Mouse (Mus musculus): ENCODE measurements around the gene Ino80e.
"Not testable (repeated sequence)": the region's sequence is repeated elsewhere in the genome, so short reads cannot be mapped to it uniquely, and the experiment has no call there.

The Ino80e gene

DNA sequence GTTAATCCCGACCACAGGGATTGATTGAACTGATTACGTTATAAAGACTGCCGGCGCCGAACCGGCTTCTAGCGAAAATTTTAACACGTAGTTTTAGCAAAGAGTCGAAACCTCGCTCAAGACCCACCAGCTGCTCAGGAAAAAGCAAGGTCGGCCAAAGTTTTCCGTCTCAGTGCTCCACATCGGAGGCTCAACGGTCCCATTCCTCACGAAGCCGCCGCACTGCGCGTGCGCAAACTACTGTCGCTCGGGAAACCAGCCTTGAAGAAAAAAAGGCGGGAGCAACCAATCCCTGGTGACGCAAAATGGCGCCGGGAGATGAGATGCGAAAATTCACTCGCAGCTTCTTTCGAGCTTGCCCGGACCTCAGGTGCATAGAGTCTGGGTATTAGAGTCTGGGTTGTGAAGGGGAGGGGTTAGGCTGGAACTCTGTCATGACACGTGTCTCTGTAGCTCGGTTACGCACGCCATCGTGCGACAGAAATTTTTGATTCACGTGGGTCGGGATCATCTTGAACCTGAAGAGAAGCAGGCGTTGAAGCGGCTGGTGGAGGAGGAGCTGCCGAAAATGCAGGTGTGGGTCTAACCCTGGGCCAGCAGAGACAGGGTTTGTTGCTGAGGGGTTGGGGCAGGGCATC is at the start of gene Ino80e:
Gene Ino80e (minus strand): TSS at position 231 of the 638 bp plus-strand sequence.
- peak; percentile 75 for DNase-seq (ENCODE audit: low spot score)

GRCm38 (mm10) chr7:126905590-126905989 is 43.4 kb upstream of the Ino80e start:
- DNase-seq (ENCODE audit: low spot score): no peak

DNA sequence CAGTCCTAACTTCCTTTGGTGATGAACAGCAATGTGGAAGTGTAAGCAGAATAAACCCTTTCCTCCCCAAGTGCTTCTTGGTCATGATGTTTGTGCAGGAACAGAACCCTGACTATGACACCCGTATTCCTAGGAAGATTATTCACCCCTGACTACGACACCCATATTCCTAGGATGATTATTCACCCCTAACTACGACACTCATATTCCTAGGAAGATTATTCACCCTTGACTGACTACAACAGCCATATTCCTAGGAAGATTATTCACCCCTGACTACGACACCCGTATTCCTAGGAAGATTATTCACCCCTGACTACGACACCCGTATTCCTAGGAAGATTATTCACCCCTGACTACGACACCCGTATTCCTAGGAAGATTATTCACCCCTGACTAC is 37.6 kb upstream of the Ino80e start:
- DNase-seq (ENCODE audit: low spot score): not testable (repeated sequence)

GRCm38 (mm10) chr7:126898102-126898990 is 36.2 kb upstream of the Ino80e start:
- DNase-seq (ENCODE audit: low spot score): peak; percentile 97

DNA sequence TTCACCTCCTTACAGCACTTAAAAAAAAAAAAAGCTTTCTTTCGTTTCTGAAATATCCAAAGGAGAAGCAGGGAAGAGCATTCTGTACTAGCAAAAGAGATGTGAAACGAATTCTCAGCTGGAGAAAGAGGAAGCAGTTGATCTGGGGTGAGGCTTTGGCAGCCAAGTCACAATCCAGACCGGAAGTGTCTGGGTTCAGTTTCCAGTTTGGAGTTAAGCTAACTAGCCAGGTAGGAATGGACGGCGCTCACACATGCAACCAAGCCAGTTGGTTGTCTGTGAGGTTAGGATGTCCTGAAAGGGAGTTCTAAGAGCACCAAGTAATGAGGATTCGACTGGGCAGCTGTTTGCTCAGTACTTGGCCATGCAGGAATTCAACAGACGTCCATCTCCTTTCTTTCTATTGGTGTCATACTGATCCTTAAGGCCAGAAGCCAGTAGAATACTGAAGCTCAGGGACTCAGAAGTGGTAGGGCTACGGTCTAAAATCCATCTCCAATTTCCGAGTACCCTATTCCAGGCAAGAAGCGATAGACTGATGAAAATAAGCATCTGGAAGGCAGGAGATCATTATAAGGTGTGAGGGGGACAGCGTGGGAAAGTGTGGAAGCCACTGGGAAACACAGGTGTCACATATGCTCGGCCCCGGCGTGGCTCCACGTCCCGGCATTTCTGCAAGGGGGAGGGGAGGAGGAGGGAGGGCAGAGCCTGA is 35.4 kb upstream of the Ino80e start:
- DNase-seq (ENCODE audit: low spot score): no peak

GRCm38 (mm10) chr7:126896912-126897311 is 34.7 kb upstream of the Ino80e start:
- DNase-seq (ENCODE audit: low spot score): no peak

DNA sequence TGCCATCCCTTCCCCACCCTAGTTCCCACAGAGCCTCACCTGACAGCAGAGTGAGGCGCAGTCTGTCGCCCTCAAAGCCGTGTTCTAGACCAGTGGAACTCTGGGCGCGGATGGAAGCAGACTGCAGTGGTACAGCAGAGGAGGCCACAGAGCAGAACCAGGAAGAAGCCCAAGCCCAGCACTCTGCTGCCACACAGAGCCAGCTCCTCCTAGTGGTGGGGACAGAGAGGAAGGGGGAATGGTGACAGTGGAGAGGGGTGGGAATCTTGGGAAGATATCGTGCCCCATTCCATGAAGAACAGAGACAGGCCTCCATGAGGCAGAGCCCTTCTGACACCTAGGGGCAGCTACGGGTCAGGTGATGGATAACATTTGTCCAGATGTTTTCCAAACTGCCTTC is 26.7 kb upstream of the Ino80e start:
- no peak for DNase-seq (ENCODE audit: low spot score)

DNA sequence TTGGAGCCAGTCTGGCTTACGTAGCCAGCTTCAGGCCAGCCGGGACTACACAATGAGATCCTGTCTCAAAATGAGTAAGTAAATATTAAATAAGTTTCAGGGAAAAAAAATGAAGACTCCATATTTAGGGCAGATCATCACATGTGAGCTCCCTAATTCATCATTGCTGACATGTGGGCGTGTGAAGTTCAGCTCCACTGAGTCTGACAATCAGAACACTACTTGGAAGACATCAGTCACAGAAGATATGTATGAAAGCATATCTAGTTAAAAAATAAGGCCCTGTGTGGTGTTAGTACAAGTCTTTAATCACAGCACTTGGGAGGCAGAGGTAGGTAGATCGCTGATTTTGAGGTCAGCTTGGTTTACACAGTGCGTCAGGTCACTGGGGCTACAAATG is 25.1 kb upstream of the Ino80e start:
- DNase-seq (ENCODE audit: low spot score): no peak

GRCm38 (mm10) chr7:126884286-126885164 is 22.3 kb upstream of the Ino80e start, which contains the start of gene Taok2:
Gene Taok2 (minus strand): TSS chr7:126884703.
- DNase-seq (ENCODE audit: low spot score): peak; percentile 94

DNA sequence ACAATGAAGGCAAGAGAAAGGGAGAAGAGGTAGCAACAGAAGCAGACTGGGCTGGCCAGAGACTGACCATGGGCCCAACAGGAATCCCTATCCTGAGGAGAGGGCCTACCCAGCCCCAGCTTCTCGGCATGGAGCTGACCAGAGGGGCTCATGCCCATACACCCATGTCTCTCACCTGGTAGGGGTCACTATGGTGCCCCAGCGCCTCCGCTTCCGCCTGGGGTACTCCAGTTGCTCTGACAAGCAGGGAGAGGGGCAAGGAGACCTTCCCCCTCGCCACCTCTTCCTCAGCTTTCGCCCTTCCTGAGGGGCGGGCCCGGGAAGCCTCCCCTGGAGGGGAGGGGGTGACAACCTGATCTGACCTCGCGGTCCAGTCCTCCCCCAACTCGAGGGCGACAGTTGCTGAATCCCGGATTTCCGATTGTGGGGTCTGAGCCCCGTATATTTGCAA is 21.6 kb upstream of the Ino80e start:
- DNase-seq (ENCODE audit: low spot score): no peak

DNA sequence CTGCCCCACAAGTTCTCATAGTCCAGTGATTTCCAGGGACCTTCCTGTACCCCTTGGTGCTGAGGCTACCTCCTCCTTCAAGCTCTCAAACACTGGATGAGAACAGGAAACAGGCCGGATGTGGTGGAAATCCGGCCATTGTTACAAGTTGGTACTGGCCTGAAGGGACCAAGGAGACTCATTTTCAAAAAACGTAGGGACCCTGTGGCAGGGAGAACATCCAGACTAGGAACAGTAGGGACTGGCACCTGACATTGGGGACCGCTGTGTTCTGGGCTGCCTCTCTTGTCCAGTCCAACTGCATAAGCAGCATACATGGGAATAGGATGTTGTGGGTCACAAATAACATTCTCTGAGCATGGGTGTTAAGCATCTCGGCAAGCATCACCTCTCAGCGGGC is 18.9 kb upstream of the Ino80e start:
- no peak for DNase-seq (ENCODE audit: low spot score)

GRCm38 (mm10) chr7:126877239-126877638 is 15.1 kb upstream of the Ino80e start:
- no peak for DNase-seq (ENCODE audit: low spot score)

- DNase-seq (ENCODE audit: low spot score): no peak
Observed at GRCm38 (mm10) chr7:126870520-126870891, 8.3 kb upstream of the Ino80e start.

GRCm38 (mm10) chr7:126869780-126870519 is 7.8 kb upstream of the Ino80e start:
- no peak for DNase-seq (ENCODE audit: low spot score)

GRCm38 (mm10) chr7:126868003-126868402 is 5.8 kb upstream of the Ino80e start:
- DNase-seq (ENCODE audit: low spot score): no peak

DNA sequence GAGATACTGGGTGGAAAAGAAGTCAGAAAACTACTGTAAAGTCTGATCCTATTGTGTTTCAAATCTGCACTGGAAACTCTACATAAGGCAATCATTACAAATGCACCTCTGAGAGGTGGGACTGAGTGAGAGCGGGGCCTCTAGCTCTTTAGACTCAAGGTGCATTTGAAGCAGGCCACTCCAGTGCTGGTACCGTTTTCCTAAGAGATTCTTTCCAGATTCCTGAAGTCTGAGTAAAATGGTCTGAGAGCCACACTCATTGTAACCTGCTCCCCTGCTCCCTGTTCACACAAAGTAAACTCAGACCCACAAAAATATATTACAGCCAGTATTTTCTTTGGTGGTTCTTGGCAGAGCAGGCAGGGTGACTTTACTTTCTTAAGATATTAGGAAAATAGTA is 5.4 kb upstream of the Ino80e start:
- no peak for DNase-seq (ENCODE audit: low spot score)

- no peak for DNase-seq (ENCODE audit: low spot score)
Observed at GRCm38 (mm10) chr7:126863791-126864190, 1.6 kb upstream of the Ino80e start.

GRCm38 (mm10) chr7:126861429-126862130 is 597 bp downstream of the Ino80e start, which contains the start of gene Hirip3:
Gene Hirip3 (plus strand): TSS chr7:126861972.
- DNase-seq (ENCODE audit: low spot score): peak; percentile 82

DNA sequence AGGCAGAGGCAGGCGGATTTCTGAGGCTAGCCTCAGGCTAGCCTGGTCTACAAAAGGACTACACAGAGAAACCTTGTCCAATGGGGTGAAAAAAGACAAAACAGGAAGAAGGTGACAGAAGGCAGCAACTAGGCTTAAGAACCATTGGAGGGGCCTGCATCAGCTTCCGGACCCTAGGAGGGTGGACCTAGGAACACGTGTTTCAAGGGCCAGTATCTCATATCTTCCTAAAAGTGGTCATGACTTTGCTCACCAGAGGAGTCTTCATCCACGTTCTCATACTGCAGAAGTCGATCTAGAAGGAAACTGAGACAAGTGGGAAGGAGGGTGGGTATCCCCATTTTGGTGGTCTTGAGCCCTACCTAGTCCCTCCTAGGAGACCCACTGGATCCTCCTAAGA is 1.2 kb downstream of the Ino80e start:
- DNase-seq (ENCODE audit: low spot score): no peak

DNA sequence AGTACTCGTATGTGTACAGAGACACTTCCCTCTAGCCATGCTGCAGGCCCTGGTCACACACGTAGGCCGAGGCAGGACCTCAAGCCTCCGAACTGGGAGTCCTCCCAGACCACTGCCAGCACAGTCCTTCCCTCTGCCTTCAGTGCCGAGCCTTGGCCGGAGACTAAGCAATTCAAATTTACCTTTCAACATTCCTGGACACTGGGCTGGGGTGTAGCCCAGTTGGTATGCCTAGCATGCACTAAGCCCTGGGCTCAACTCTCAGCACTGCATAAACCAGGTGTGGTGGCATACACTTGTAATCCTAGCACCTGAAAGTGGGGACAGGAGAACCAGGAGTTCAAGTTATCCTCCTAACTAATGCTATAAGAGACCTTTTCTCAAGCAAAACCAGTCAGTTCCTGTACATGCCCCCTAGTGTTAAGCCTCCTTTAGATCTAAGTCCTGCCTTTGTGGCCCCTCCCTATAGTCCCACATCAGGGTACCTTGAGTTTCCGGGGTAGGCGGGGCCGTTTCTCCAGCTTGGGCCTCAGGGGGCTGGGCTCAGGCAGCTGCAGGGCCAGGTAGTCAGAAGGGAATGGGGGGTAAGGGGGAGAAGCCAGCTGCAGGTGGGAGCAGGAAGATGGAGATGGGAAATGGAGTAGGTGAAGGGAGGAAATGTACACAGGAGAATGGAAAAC is 5.3 kb downstream of the Ino80e start:
- DNase-seq (ENCODE audit: low spot score): no peak

Data from urinary bladder, postnatal 10 days (tissue).